Mouse (Mus musculus) testis, adult 2 months (tissue): Measurements from ENCODE around the gene Btbd9.

Experiments used
- CTCF ChIP-seq: fragments of 200-500 bp; IDR thresholded peaks from 2 replicates; pipeline ENCODE4 v1.5.1; 2012; ENCODE audit warnings: low read depth, mild to moderate bottlenecking, inconsistent platforms, low read length, moderate library complexity; ENCODE audit not compliant: control insufficient read depth, insufficient read depth, insufficient replicate concordance
- POLR2A ChIP-seq: fragments of 200-500 bp; IDR thresholded peaks from 2 replicates; pipeline ENCODE4 v1.6.1; 2012; ENCODE audit warnings: low read depth, mild to moderate bottlenecking, inconsistent platforms, low read length, moderate library complexity; ENCODE audit not compliant: control insufficient read depth

DNA sequence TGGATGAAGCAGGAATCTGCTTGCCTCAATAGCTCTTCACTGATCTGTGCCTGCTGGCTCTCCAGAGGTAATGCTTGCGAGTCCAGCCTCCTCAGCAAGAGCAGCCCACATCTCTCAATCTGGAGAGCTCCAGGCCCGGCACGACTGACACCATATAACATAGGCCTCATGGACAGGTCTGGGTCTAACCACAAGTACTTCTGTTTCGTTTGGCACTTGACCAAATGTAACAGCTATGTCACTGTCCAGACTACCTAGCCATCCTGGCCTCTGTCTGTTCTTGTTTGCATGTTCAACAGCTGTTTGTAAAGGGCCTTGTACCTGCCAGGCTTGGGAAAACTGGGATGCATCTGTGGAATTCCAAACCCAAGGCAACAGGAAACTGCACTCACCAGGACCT lies 340.9 kb downstream of the Btbd9 start:
- no peak for TF ChIP-seq CTCF
- no peak for TF ChIP-seq POLR2A
